Mouse (Mus musculus) urinary bladder, postnatal 25 days (tissue): Measurements from ENCODE around the gene Dgkz.

Source experiments
- DNase-seq: peaks from one replicate; pipeline ENCODE4 v3.0.0; 2022; ENCODE audit warnings: low spot score

Gene Dgkz

GRCm38 (mm10) chr2:91920130-91920529 lies 55.5 kb downstream of the Dgkz start:
- no peak for DNase-seq

GRCm38 (mm10) chr2:91917096-91917495 lies 58.6 kb downstream of the Dgkz start:
- no peak for DNase-seq

- DNase-seq = no peak
These were observed 59.2 kb downstream of the Dgkz start for GRCm38 (mm10) chr2:91916346-91916977.

- no peak for DNase-seq
These were observed 62.1 kb downstream of the Dgkz start for GRCm38 (mm10) chr2:91913328-91914110.

GRCm38 (mm10) chr2:91912616-91913015 lies 63.0 kb downstream of the Dgkz start:
- no peak for DNase-seq

GRCm38 (mm10) chr2:91906141-91906540 lies 69.5 kb downstream of the Dgkz start:
- DNase-seq = no peak

- no peak for DNase-seq
These were observed 70.9 kb downstream of the Dgkz start for GRCm38 (mm10) chr2:91904618-91905307.

- DNase-seq = no peak
These were observed 72.3 kb downstream of the Dgkz start for GRCm38 (mm10) chr2:91903171-91903925.

GRCm38 (mm10) chr2:91902336-91902735 lies 73.3 kb downstream of the Dgkz start:
- no peak for DNase-seq

GRCm38 (mm10) chr2:91900431-91900830 lies 75.2 kb downstream of the Dgkz start:
- no peak for DNase-seq

- no peak for DNase-seq
These were observed 76.5 kb downstream of the Dgkz start for GRCm38 (mm10) chr2:91899141-91899540.

GRCm38 (mm10) chr2:91897968-91898367 lies 77.7 kb downstream of the Dgkz start:
- DNase-seq = no peak

GRCm38 (mm10) chr2:91895401-91895800 lies 80.3 kb downstream of the Dgkz start:
- DNase-seq = no peak

- no peak for DNase-seq
These were observed 80.9 kb downstream of the Dgkz start for GRCm38 (mm10) chr2:91894716-91895115.

- DNase-seq = no peak
These were observed 91.0 kb downstream of the Dgkz start for GRCm38 (mm10) chr2:91884616-91885015.

GRCm38 (mm10) chr2:91883961-91884360 lies 91.7 kb downstream of the Dgkz start:
- DNase-seq = no peak
